Mouse (Mus musculus): ENCODE measurements around the gene Tjp1. TPM values are rescaled to one million over a fixed set of nuclear protein-coding genes. Genes with fewer than 3 reads are reported as not detected.

Gene Tjp1
- 11.9 TPM for polyA plus RNA-seq (2015; fragmentation: Illumina TruSeq; extraction: RNeasy Lipid Tissue Mini Kit (QIAGEN cat#74804); ENCODE audit: insufficient read depth, low replicate concordance)

DNA sequence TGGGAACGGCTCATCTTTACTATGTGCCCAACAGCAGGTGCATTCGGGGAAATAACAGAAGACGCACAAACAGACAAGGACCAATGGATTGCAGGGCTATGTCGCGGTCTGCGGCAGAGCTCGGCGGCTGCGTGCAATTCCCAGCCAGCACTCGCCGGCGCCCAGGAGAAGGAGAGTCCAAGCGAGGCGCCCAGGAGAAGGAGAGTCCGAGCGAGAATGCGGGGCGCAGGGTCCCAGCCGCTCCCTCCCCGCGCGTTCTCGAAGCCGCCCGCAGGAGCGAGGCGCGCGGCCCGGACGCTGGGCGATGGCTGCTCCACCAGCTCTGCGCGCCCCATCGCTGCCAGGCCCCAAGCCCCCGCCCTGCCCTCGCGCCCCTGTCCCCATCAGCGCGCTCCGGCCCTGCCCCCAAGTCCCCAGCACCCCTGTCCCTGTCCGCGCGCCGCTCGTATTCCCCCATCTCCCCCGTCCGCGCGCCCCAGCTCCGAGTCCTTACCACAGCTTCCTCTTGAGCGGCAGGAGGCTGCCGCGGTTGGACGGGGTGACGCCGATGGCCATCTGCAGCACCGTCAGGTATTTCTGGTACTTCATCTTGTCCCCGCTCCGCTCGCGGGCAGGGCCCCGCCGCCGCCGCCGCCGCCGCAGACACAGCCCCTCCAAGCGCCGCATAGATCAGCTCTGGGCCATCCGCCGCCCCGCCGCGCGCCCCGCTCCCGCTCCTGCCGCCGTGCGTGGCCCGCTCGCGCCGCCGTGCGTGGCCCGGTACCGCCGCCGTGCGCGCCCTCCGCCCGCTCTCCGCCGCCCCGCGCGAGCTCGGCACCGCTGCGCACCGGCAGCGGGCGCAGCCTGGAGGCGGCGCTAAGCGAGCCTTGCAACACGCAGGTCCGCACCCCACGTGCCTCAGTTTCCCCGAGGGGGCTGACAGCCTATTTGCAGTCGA is at the start of gene Tjp1:
Tjp1 (minus strand) TSS at position 711 of the 937 bp plus-strand sequence.

Other genes starting within 250 kb of the Tjp1 start
- gene Tarsl2, start 117.1 kb upstream of the Tjp1 start, polyA plus RNA-seq (2015; fragmentation: Illumina TruSeq; extraction: RNeasy Lipid Tissue Mini Kit (QIAGEN cat#74804); ENCODE audit: insufficient read depth, low replicate concordance) = 6.4 TPM
- gene Tm2d3, start 163.4 kb upstream of the Tjp1 start, polyA plus RNA-seq (2015; fragmentation: Illumina TruSeq; extraction: RNeasy Lipid Tissue Mini Kit (QIAGEN cat#74804); ENCODE audit: insufficient read depth, low replicate concordance) = 23.8 TPM

All from spleen, adult 10 weeks (tissue).